Mouse (Mus musculus): Measurements from ENCODE around the gene Zfp74.
"Not testable (repeated sequence)": the region's sequence is repeated elsewhere in the genome, so short reads cannot be mapped to it uniquely, and the experiment has no call there.

The Zfp74 gene

GRCm38 (mm10) chr7:29953513-29954401, at the start of gene Zfp74:
Gene Zfp74 (minus strand): TSS chr7:29954089.
- peak; percentile 83 to 86 for DNase-seq

DNA sequence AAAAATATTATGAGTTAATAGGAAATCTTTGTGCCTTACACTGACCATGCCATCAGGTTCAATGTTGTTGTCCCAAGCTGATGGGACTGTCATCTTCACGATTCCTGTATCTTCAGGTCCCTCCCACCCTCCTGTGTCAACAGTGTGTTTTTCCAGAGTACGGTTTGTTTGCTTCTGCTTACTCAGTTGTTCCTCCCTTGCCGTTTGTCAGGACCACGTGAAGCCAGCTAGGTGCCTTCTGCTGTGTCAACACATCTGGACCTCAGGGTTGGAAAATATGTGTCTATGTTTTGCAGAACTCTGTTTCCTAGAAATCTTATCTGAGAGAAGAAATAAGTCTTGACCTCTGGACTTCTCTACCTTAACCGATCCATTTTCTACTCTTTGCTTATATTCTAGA, 46.7 kb upstream of the Zfp74 start:
- no peak for DNase-seq

- DNase-seq: no peak
Measured at GRCm38 (mm10) chr7:29995134-29995533, 41.2 kb upstream of the Zfp74 start.

DNA sequence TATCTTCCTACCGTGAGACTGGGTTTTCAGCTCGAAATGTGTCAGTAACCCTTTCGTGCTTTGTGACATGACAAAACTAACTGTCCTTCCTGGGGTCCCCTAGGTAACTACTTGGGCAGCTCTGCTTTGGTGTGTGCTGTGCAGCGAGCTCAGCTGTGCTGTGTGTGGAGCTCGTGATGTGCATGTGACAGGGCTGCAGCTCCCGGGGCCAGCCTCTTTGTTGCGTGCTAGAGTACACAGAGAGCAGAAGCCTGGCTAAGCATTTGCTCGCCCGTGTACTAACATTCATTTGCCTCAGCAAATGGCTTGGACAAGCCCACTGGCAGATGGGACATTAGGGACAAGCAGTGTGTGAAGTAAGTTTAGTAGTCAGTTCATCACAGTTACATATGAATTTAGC, 39.5 kb upstream of the Zfp74 start:
- DNase-seq: no peak

DNA sequence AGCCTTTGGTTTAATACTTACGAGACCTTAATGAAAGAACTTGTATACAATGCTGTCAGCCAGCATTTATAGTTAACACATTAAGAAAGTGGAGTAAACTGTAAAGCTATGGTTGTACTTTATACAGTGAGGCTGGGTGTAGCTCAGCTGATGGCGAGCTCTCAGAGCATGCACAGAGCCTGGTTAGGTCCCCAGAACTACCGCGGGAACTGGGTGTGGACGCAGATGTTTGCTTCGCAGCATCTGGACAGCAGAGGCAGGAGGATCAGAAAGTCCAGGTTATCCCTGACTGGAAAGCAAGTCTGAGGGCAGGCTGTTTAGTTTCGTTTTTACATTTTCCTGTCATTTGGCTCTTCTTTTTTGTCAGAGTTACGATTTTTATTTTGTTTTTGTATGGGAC, 38.8 kb upstream of the Zfp74 start:
- no peak for DNase-seq

- no peak for DNase-seq
Measured at GRCm38 (mm10) chr7:29989031-29989430, 35.1 kb upstream of the Zfp74 start.

GRCm38 (mm10) chr7:29987551-29987950, 33.7 kb upstream of the Zfp74 start:
- DNase-seq: no peak

DNA sequence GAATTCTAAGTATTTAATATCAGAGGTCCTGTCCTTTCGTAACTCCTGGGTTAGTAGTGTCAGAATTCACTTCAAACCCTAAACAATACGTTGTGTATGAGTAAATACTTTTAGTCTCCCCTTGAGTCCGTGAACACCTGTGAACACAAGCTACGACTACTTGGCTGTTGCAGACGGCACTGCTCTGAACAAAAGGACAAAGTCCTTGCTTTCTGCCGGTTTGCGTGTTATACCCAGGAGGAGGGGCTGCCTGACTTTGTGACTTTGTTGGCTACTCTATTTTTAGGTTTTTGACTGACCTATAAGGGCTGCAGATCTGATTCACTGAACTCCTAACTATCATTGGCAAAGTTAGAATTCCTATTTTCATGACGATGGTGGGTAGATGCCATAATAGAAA, 32.2 kb upstream of the Zfp74 start:
- no peak for DNase-seq

- peak; percentile 91 to 92 for DNase-seq
Measured at GRCm38 (mm10) chr7:29983690-29984380, 29.9 kb upstream of the Zfp74 start, which contains the start of gene Zfp568. Gene Zfp568 (plus strand): TSS chr7:29983955.

- no peak for DNase-seq
Measured at GRCm38 (mm10) chr7:29983340-29983689, 29.4 kb upstream of the Zfp74 start.

- peak; percentile 8 to 23 for DNase-seq
Measured at GRCm38 (mm10) chr7:29982931-29983330, 29.0 kb upstream of the Zfp74 start.

- DNase-seq: no peak
Measured at GRCm38 (mm10) chr7:29982341-29982740, 28.5 kb upstream of the Zfp74 start.

DNA sequence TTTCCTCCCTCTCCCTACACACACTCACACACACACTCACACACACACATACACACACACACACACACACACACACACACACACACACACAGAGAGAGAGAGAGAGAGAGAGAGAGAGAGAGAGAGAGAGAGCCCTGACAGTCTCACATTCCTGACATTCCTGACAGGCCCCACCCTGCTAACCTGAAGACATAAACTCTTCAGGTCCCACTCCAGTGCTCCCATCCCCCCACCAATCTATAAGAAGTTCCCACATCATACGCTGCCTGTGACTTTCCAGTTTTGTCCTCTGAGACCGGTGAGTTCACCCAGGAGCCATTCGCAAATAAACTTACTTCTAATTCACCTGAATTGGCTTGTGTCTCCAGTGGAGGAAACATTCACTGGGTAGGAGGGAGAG, 28.0 kb upstream of the Zfp74 start:
- DNase-seq: no peak

- no peak for DNase-seq
Measured at GRCm38 (mm10) chr7:29981455-29981854, 27.6 kb upstream of the Zfp74 start.

DNA sequence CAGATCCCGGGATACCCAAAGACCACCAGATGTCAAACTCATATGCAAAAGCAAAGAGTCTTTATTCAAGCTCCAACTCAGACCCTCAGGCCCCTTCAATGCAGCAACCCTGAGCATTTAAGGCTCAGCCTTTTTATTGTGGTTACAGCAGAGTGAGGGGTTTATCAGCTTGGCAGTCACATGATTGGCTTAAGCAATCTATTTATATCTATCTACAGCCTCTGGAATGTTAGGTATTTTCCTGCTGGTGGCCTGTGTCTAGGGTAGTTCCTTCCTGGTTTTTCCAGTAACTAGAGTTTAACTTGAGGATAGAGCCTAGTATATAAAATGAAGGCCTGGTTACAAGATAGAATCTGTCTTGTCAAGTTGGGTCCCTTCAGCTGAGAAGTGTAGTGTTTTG, 26.9 kb upstream of the Zfp74 start:
- DNase-seq: no peak

GRCm38 (mm10) chr7:29970686-29971085, 16.8 kb upstream of the Zfp74 start:
- no peak for DNase-seq

DNA sequence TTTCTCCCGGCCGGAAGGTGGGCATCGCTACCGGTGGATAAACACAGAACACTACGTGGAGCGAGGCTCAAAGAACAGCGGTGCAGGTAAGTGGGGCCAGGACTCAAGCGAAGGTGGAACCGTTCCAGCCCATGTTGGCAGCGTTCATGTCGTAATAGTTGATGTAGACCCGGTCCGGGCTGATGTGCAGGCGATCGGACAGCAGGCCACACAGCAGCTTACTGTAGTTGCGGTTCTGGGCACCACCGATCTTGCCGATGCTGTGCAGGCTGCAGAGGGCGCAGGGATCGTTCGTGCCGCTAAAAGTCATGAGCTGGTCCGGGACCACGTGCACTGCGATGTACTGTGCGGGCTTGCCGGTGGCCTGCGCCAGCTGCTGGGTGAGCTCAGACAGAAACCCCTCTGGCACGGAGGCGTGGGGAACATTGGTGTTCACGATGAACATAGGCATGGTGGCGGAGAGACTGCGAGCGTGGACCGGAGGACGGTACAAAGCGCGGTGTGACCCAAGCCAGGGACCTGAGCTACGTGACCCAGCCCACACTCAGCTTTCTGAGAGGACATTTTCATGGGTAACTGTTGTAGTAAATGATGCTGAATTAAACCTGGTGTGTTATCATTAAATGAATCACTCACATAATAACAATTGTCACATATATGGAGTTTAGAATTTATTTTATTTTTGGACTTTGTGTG, 11.4 kb upstream of the Zfp74 start:
- not testable (repeated sequence) for DNase-seq

DNA sequence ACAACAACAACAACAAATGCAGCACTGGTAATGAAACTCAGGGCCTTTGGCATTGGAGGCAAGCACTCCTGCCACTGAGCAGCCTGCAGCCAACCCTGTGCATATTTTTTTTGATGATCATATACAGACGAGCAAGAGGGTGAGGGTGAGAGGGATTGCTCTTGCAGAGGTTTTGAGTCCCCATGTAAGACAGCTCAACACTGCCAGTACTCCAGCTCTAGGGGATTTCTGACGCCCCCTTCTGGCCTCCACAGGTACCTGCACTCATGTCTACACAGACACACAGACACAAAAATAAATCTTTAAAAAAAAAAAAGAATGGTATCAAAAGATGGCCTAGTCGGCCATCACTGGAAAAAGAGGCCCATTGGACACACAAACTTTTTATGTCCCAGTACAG, 5.1 kb upstream of the Zfp74 start:
- DNase-seq: no peak

GRCm38 (mm10) chr7:29958125-29958724, 4.3 kb upstream of the Zfp74 start:
- DNase-seq: no peak

GRCm38 (mm10) chr7:29956257-29956656, 2.4 kb upstream of the Zfp74 start:
- no peak for DNase-seq

DNA sequence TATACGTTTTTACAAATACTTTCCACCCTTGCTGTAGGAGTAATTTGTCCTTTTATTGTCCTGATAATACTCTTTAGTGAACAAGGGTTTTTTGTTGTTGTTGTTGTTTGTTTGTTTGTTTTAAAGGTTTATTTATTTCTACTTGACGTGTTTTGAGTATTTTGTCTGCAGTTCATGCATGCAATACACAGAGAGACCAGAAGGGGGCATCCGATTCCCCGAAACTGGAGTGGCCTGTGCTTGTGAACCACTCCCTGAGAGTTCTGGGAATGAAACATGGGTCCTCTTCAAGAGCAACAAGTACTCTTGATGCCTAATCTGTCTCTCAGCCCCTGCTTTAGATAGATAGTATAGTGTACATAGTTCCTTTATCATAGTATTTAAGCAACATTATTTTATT, 842 bp upstream of the Zfp74 start:
- DNase-seq: peak; percentile 20 to 43

- no peak for DNase-seq
Measured at GRCm38 (mm10) chr7:29953086-29953485, 803 bp downstream of the Zfp74 start.

- DNase-seq: no peak
Measured at GRCm38 (mm10) chr7:29944201-29944600, 9.7 kb downstream of the Zfp74 start.

Measured in cerebellum, adult 18-20 months (tissue).